Mouse (Mus musculus) cerebellum, adult 2 months (tissue): Measurements from ENCODE around the gene Sptssb.

ENCODE experiments used
- CTCF ChIP-seq: fragments of 200-500 bp; IDR thresholded peaks from 2 replicates; pipeline ENCODE4 v1.5.1; 2011; ENCODE audit warnings: low read depth, mild to moderate bottlenecking, control low read depth, low read length, moderate library complexity, borderline replicate concordance; ENCODE audit not compliant: insufficient read depth
- POLR2A ChIP-seq: fragments of 200-500 bp; IDR thresholded peaks from 2 replicates; pipeline ENCODE4 v1.6.1; 2011; ENCODE audit warnings: low read length, control low read depth, borderline replicate concordance; ENCODE audit not compliant: insufficient read depth

GRCm38 (mm10) chr3:69877538-69877937, 17.8 kb upstream of the Sptssb start:
- TF ChIP-seq CTCF (no peak), POLR2A (no peak)
